Mouse (Mus musculus): ENCODE results near the gene Nlrp6.

DNA sequence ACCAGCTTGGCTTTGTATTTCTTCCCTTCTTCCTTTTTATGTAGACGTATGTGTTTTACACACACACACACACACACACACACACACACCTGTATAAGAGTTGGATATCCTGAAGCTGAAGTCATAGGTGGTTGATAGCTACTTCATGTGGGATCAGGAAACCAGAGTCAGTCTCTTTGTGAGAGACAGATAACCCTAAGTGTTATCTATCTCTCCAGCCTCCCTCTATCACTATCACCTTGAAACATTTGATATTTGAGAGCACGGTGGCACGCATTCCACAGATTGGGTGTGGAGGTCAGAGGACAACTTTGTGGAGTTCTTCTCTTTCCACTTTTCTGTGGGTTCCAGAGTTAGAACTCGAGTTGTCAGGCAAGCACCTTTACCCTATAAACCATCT lies 791 bp upstream of the Nlrp6 start:
- TF ChIP-seq CTCF (IDR thresholded peaks at IDR 0.05), result no peak
- no peak for TF ChIP-seq POLR2A (IDR thresholded peaks at IDR 0.05; ENCODE audit: insufficient read depth, low read depth, low read length)
- TF ChIP-seq EP300 (IDR thresholded peaks at IDR 0.05; ENCODE audit: insufficient read depth, low read depth, low read length), result no peak

All from heart, adult 2 months (tissue).